Mouse (Mus musculus) spleen, postnatal 36 days (tissue): ENCODE results near the gene Mrps2.

ENCODE experiments used
- DNase-seq, 2 experiments: peaks; one replicate each; pipeline ENCODE4 v3.0.0; 2022; ENCODE audit warnings: low spot score in 2 of 2, mixed read lengths in 1 of 2

The Mrps2 gene

DNA sequence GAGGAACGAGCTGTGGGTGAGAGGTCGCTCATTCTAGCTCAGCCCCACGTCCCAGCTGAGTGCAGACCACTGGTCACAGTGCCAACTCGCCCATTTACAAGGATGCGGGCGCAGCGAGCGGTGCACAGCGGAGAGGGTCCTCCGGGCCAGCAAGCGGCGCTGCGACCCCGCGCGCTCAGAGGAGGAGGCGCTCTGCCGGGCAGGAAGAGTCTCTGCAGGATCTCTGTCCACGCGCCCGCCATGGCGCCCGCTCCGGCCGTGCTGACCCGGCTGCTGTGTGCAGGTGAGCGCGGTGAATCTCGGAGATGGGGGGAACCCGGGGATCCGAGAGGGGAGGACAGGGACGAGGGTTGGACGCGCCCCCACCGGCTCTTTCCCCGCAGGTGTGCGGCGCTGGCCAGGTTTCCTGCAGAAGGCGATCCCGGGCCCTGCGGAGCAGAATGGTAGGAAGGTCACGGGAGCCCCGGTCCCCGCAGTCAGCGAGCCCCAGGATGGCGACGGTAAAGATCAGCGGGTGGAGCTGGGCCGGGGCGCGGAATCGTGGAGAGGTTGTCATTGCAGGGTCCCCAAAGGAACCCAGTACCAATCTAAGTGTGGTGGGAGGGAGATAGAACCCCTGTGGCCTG is at the start of gene Mrps2:
Mrps2 (plus strand) TSS at position 207 of the 626 bp plus-strand sequence.
- peak; percentile 75 to 76 for DNase-seq

GRCm38 (mm10) chr2:28419898-28420297 is 48.0 kb upstream of the Mrps2 start:
- DNase-seq: peak; percentile 25 to 26

- peak in 1 of 2 experiments; percentile 19 for DNase-seq
Observed at GRCm38 (mm10) chr2:28423167-28423566, 44.7 kb upstream of the Mrps2 start.

GRCm38 (mm10) chr2:28427226-28427625 is 40.6 kb upstream of the Mrps2 start:
- DNase-seq: no peak

DNA sequence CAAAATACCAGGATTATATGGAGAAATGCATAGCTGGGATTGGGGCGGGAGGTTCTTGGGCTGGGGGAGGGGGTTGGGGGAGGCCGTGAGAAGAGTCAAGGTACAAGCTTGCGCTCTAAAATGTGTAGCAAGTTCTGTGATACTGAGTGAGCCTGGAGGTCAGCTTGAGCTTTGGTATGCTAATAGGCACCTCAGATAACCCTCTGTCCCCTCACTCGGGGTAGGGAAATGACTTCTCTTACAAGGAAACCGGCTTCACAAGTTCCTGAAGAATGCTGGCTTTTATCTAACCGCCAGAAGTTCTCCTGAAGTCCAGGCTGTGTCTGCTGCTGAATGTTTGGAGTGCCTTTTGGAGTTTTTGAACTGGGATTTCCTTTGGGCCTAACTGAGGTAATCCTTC is 37.0 kb upstream of the Mrps2 start:
- DNase-seq: no peak

- DNase-seq: no peak
Observed at GRCm38 (mm10) chr2:28432811-28433210, 35.1 kb upstream of the Mrps2 start.

- DNase-seq: no peak
Observed at GRCm38 (mm10) chr2:28433512-28433911, 34.4 kb upstream of the Mrps2 start.

DNA sequence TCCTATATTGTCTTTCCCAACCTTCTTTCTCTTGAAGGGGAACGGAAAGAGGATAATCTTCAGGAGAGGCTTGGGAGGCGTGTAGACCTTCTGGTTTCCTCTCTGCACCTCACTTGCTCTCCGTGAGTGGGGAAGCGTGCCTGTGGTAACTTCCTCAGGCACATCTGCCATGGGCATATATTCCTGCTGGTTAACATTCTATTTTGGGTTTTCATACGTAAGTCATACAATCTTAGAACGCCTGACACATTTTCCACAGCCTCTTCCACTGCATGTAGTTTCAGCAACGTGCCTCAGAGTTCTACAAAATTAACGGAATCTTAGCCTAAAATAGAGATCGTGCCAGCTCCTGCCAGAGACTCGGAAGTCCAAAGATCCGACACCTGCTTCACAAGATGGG is 32.5 kb upstream of the Mrps2 start:
- DNase-seq: no peak

- DNase-seq: no peak
Observed at GRCm38 (mm10) chr2:28440842-28441241, 27.0 kb upstream of the Mrps2 start.

DNA sequence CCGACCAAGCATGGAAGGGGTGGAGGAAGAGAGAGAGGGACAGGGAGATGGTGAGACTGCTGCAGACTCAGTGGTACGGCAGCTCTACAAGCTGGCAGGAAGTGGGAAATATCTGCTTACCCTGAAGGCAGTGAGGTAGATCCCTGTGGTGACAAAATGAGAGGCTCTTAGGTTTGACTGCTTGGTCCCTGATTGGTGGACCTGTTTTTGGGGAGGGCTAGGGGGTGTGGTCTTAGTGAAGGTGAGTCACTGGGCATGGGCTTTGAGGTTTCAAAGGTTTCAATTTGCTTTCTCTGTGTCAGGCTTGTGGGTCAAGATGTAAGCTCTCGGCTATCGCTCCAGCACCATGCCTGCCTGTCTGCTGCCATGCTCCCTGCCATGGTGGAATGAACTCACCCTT is 22.8 kb upstream of the Mrps2 start:
- DNase-seq: no peak

GRCm38 (mm10) chr2:28446181-28446514 is 21.7 kb upstream of the Mrps2 start:
- DNase-seq: no peak

DNA sequence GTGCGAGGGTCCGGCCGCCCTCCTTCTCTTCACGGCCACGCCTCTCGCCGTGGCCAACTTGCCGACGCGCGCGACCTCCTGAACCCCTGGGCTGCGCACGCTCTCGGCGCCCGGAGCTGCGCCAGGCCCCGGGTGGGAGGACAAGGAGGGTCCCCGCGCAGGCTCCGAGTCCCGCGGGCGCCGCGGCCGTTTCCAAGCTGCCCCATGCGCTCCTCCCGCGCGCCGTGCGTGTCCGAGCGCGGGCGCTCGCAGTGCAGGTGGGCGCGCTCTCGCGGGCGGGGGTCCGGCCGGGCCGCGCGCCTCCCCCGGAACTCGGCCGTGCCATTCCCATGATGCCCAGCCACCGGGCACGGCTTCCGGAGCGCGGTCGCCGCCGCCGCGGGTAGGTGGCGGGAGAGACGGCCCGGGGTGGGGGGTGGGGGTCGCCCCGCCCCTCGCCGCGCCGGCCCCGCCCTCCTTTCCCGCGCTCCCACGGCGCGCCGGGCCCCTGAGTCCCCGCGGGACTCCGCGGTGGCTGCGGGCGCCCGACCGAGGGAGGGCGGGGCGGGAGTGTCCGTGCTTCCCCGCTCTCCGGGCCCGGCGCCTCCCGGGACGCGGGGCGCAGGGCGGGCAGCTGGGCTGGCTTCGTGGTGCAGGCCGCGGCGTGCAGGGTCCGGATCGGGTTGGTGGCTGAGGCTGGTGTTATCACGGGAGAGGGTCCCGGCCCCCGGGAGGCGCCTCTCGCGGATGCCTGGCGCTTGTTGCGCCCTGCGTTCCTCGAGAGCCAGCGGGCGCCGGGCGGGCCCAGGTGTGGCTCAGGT is 21.2 kb upstream of the Mrps2 start, which contains the start of gene Ppp1r26:
Ppp1r26 (plus strand) TSS at position 286 of the 800 bp plus-strand sequence.
- no peak for DNase-seq

- DNase-seq: no peak
Observed at GRCm38 (mm10) chr2:28447315-28447670, 20.6 kb upstream of the Mrps2 start.

GRCm38 (mm10) chr2:28451663-28452062 is 16.2 kb upstream of the Mrps2 start:
- DNase-seq: no peak

- no peak for DNase-seq
Observed at GRCm38 (mm10) chr2:28453539-28453938, 14.3 kb upstream of the Mrps2 start.

DNA sequence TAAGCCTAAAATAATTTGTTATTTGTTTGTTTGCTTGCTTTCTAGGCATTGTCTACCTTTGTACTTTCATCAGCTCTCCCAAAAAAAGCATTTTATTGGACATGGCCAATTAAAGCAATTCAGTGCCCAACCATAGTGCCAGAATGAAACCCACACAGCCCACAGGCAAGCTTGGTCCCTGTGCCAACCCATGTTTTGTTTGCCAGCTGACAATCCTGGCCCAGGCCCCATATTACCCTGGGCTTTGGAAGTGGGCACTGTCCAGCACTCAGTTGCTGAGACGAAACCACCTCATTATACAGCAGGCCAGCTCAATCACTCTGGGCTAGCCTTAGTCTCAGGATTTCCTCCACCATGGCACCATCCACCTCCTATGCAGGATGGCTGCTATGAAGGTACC is 11.2 kb upstream of the Mrps2 start:
- DNase-seq: no peak

DNA sequence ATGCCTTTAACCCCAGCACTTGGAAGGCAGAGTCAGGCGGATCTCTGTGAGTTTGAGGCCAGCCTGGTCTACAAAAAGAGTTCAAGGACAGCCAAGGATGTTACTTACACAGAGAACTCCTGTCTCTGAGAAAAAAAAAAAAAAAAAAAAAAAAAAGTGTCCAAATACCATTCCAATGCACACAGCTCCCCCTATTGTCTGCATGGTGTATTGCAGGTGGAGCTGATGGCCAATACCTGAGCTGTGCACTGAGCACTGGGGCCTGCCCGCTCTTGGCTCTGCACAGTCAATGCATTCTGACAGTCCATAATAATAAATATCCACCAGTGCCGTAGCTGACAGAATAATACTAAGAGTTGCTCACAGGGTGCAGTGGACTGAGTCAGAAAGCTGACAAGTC is 3.9 kb upstream of the Mrps2 start:
- DNase-seq: peak; percentile 22 to 54

DNA sequence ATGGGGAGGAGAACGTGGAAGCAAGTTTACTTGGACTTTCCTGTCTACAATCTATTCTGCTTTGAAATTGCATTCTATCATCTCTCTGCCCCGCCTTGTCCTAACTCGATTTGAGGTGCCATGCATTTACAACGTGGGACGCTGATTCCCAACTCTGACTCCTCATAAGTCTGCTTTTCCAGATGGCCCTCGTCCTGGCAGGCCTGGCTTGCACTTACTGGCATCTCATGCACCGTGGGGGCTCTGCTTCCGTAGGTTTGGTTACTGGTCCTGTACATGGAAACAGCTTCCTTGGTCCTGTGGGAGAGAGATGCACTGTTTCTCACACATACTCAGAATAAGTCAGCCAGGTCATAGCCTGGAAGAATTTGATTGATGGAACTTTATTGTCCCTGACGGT is 2.9 kb upstream of the Mrps2 start:
- no peak for DNase-seq

DNA sequence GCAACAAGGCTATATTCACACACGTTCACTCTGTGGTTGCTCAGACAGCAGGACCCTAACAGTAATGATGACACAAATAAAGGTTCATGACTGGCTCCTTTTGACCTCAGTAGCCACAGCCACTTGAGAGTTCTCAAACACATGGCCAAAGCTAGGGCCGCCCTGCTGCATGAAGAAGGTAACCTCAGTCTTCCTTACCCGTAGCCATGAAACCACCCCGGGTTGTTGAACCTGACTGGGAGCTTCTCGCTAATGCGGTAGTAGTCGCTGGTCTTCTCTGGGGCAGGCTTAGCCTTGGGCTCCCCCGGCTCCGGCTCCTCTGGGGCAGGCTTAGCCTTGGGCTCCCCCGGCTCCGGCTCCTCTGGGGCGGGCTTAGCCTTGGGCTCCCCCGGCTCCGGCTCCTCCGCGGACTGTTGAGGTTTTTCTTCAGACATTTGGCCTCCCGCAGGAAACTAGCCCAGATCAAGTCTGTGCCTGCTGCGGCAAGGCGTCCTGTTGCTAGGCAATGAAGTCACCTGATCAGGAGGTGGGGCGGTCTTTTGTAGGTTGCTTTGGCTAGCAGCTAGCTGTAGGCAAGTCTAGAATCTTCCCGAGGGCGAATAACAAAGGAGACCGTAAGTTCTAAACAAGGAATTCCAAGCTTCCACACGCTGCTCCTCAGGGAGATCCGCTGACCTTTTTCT is 1.9 kb upstream of the Mrps2 start, which contains the start of gene 1700007K13Rik:
1700007K13Rik (minus strand) TSS at position 497 of the 683 bp plus-strand sequence.
- DNase-seq: peak; percentile 50 to 56

- DNase-seq: no peak
Observed at GRCm38 (mm10) chr2:28468486-28469225, 790 bp downstream of the Mrps2 start.

DNA sequence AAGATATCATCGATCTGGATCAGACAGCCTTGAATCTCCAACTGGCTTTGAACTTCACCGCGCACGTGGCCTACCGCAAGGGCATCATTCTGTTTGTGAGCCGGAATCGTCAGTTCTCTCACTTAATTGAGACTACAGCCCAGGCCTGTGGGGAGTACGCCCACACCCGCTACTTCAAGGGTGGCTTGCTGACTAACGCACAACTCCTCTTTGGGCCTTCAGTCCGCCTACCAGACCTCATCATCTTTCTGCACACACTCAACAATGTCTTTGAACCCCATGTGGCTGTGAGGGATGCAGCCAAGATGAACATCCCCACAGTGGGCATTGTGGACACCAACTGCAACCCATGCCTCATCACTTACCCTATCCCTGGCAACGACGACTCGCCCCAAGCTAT is 1.6 kb downstream of the Mrps2 start:
- DNase-seq: no peak

GRCm38 (mm10) chr2:28470591-28470990 is 2.7 kb downstream of the Mrps2 start:
- DNase-seq: no peak
